Mouse (Mus musculus) ES-E14 (cell line): ENCODE results near the gene Mpig6b. TPM values are rescaled to one million over a fixed set of nuclear protein-coding genes. Genes with fewer than 3 reads are reported as not detected.

Experiments
- DNase-seq: peaks from one replicate; pipeline ENCODE4 v3.0.0-alpha.2; 2013; ENCODE audit warnings: low read depth, low spot score
- H3K27ac ChIP-seq: 2 replicates; pipeline ENCODE4 v1.5.1; 2012; ENCODE audit warnings: low read depth, mild to moderate bottlenecking, low read length, moderate library complexity, mixed read lengths; ENCODE audit not compliant: poor library complexity, insufficient read depth, severe bottlenecking
- H3K36me3 ChIP-seq: 2 replicates; pipeline ENCODE4 v1.6.1; 2012; ENCODE audit warnings: mild to moderate bottlenecking, low read length, moderate library complexity, mixed read lengths; ENCODE audit not compliant: control insufficient read depth, poor library complexity, insufficient read depth, severe bottlenecking
- H3K4me1 ChIP-seq, 2 experiments: fragments of 150-350 bp in 1 of 2; sonication (generic) in 1 of 2; 2 replicates each; pipeline ENCODE4 v1.6.1; 2012; ENCODE audit warnings: low read length in 2 of 2, mild to moderate bottlenecking in 1 of 2, mixed read lengths in 1 of 2; ENCODE audit not compliant: control insufficient read depth in 2 of 2, insufficient read depth in 2 of 2, poor library complexity in 1 of 2
- H3K4me3 ChIP-seq, 2 experiments: fragments of 150-350 bp in 1 of 2; sonication (generic) in 1 of 2; 2 replicates each; pipeline ENCODE4 v1.5.1; 2012; ENCODE audit warnings: low read length in 2 of 2, low read depth in 1 of 2, mild to moderate bottlenecking in 1 of 2, mixed read lengths in 1 of 2; ENCODE audit not compliant: insufficient read depth in 1 of 2, poor library complexity in 1 of 2, severe bottlenecking in 1 of 2
- H3K9ac ChIP-seq: 2 replicates; pipeline ENCODE4 v1.6.1; 2012; ENCODE audit warnings: low read depth, mild to moderate bottlenecking, low read length, mixed read lengths; ENCODE audit not compliant: poor library complexity, insufficient read depth, severe bottlenecking
- H3K9me3 ChIP-seq: fragments of 150-350 bp; sonication (generic); 2 replicates; pipeline ENCODE4 v1.6.1; 2012; ENCODE audit warnings: low read depth, mild to moderate bottlenecking, low read length; ENCODE audit not compliant: control insufficient read depth, insufficient read depth
- CHD2 ChIP-seq: IDR thresholded peaks from 2 replicates; pipeline ENCODE4 v1.6.1; 2014; ENCODE audit warnings: mild to moderate bottlenecking, low read depth, low read length, inconsistent platforms
- HCFC1 ChIP-seq: IDR thresholded peaks from 2 replicates; pipeline ENCODE4 v1.6.1; 2012; ENCODE audit warnings: low read length, inconsistent platforms, borderline replicate concordance; ENCODE audit not compliant: insufficient read depth
- MAFK ChIP-seq: IDR thresholded peaks from 2 replicates; pipeline ENCODE4 v1.6.1; 2014; ENCODE audit warnings: mild to moderate bottlenecking, low read depth, low read length, inconsistent platforms; ENCODE audit not compliant: insufficient read depth
- ZC3H11A ChIP-seq: IDR thresholded peaks from 2 replicates; pipeline ENCODE4 v1.6.1; 2012; ENCODE audit warnings: low read depth, mild to moderate bottlenecking, inconsistent platforms, low read length, borderline replicate concordance
- ZNF384 ChIP-seq: IDR thresholded peaks from 2 replicates; pipeline ENCODE4 v1.6.1; 2012; ENCODE audit warnings: low read depth, low read length, inconsistent platforms
- in situ Hi-C, 2 experiments: fragments of 600-800 bp; cut with MboI; formaldehyde crosslinking; loops; one replicate each; pipeline ENCODE4 v1.15.1; 2025; ENCODE audit warnings: low sequenced_read_pairs in 2 of 2, inconsistent platforms in 1 of 2; ENCODE audit not compliant: unreplicated experiment in 2 of 2
- total RNA-seq: library from RNA; depleted of rRNA; stranded (reverse); fragments of 300-350 nt; gene quantifications from 2 replicates; pipeline ENCODE4 v1.2.3, GENCODE M21; 2012

The Mpig6b gene
- total RNA-seq, 1 experiment = not detected

- Histone ChIP-seq H3K4me3 (no peak overlapping the region), H3K4me1 (peaks cover 0 to 9% of the 10 kb centered on the region in 2 experiments; a peak in 1 of 4 replicates), H3K9ac (no peak overlapping the region), H3K9me3 (no peaks in the 10 kb centered on the region), H3K36me3 (peaks cover 18% of the 10 kb centered on the region; the same call in 1 of the 2 replicates), H3K27ac (no peak overlapping the region)
- in situ Hi-C loops = loop anchor here in 1 of 2 experiments (25.0 kb wide), 1 partner anchor 90 kb away; the partner anchor contains the start of genes Vars and Vwa7
- TF ChIP-seq ZC3H11A = no peak
- no peak for TF ChIP-seq MAFK
- TF ChIP-seq CHD2 = no peak
- DNase-seq = no peak
Observed at GRCm38 (mm10) chr17:35102299-35102698, 36.3 kb upstream of the Mpig6b start.

GRCm38 (mm10) chr17:35101161-35101560 is 35.2 kb upstream of the Mpig6b start:
- no peak for DNase-seq
- Histone ChIP-seq H3K9me3 (no peaks in the 10 kb centered on the region), H3K27ac (no peak overlapping the region), H3K9ac (no peak overlapping the region), H3K36me3 (peaks cover 20% of the 10 kb centered on the region; the same call in 1 of the 2 replicates), H3K4me3 (no peak overlapping the region), H3K4me1 (peaks cover 0 to 9% of the 10 kb centered on the region in 2 experiments; a peak in 1 of 4 replicates)
- no peak for TF ChIP-seq ZNF384
- TF ChIP-seq HCFC1 = no peak
- in situ Hi-C loops = loop anchor here in 1 of 2 experiments (25.0 kb wide), 1 partner anchor 89 kb away; the partner anchor contains the start of genes Vars and Vwa7

GRCm38 (mm10) chr17:35100196-35100765 is 34.3 kb upstream of the Mpig6b start:
- Histone ChIP-seq H3K4me3 (no peak overlapping the region; a peak in 1 of 4 replicates), H3K27ac (no peak overlapping the region), H3K9me3 (no peaks in the 10 kb centered on the region), H3K9ac (no peak overlapping the region), H3K36me3 (peaks cover 22% of the 10 kb centered on the region; the same call in 1 of the 2 replicates), H3K4me1 (peaks cover 0 to 6% of the 10 kb centered on the region in 2 experiments; a peak in 1 of 4 replicates)
- DNase-seq = no peak
- in situ Hi-C loops = loop anchor here in 1 of 2 experiments (25.0 kb wide), 1 partner anchor 88 kb away; the partner anchor contains the start of genes Vars and Vwa7
- TF ChIP-seq ZNF384 = no peak
- no peak for TF ChIP-seq MAFK
- no peak for TF ChIP-seq CHD2
- no peak for TF ChIP-seq HCFC1
- no peak for TF ChIP-seq ZC3H11A

DNA sequence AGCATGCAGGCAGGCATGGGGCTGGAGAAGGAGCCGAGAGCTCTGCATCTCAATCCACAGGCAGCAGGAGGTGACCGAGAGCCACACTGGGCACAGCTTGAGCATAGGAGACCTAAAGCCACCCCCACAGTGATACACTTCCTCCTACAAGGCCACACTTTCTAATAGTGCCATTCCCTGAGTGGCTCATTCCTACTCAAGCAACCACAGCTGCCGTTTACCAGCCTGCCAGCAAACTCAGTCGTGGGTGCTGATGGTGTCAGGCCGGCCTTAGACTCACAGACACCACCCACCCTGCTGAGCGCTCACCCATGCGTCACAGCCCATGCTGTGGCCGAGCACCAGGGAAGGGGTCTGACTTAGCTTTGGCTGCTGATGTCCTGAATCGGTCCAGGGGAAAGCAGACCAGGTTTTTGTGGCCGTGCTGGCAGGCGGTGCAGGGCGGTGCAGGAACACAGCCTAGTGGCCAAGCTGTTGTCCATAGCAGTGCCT is 31.2 kb upstream of the Mpig6b start:
- Histone ChIP-seq H3K4me3 (no peak overlapping the region), H3K9ac (no peak overlapping the region), H3K27ac (no peak overlapping the region), H3K9me3 (no peaks in the 10 kb centered on the region), H3K36me3 (peaks cover 26% of the 10 kb centered on the region; the same call in 1 of the 2 replicates), H3K4me1 (peaks cover 0 to 8% of the 10 kb centered on the region in 2 experiments; a peak in 1 of 4 replicates)
- in situ Hi-C loops = no loop called here
- TF ChIP-seq MAFK (no peak), HCFC1 (no peak), ZNF384 (no peak), CHD2 (no peak), ZC3H11A (no peak)
- no peak for DNase-seq
